Mouse (Mus musculus): ENCODE measurements around the gene Prkab1. TPM values are rescaled to one million over a fixed set of nuclear protein-coding genes. Genes with fewer than 3 reads are reported as not detected.

Prkab1 gene
- total and polyA plus RNA-seq, 3 experiments: 109 to 175 TPM; not detected in 1

DNA sequence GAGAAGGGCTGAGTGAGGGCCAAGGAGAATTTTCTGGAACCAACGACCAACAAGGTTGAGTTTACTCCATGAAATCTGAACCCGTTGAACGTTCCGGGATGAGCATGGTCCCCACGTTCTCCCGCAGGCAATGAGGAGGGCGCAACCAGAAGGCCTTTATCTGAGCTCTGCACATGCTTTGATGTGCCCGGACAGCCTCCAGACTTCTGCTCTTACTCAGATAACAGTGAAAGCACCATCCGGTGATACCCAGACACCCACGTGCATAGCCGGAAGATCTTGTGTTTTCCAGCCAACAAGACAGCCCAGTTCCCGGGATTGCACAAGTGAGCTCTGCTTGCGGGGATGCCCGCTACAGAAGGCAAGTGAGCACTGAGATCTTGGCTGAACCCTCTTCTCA lies 2.3 kb upstream of the Prkab1 start (continued):
- TF ChIP-seq ZC3H11A (IDR thresholded peaks at IDR 0.05; ENCODE audit: low read depth, low read length): no peak
- TF ChIP-seq TCF12 (IDR thresholded peaks at IDR 0.05; ENCODE audit: low read depth, low read length): peak; percentile 99
- TF ChIP-seq MAFK (IDR thresholded peaks at IDR 0.05; ENCODE audit: borderline replicate concordance, low read depth, low read length): no peak; the same call in 1 of the 2 replicates
- TF ChIP-seq E2F4 (IDR thresholded peaks at IDR 0.05; ENCODE audit: borderline replicate concordance, low read depth, low read length): no peak

DNA sequence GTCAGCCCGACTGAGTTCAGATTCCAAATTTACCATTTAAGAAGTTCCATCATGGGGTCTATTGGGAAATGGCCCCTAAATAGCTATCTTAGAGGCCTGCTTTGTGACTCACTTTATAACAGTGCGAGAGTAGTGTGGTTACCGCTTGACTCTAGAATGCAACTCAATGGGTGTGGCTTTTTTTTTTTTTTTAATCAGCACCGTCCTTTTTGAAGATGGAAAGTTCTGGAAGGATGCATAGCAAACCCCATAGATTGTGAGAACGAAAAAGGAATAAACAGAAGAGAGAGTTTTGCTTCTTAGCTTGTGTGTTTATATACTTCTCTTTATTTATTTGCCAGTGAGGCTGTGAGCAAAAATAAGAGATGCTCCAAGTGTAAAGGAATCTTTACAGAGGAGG lies 1.8 kb upstream of the Prkab1 start:
- peaks cover 24 to 42% of the 10 kb centered on the region in 2 experiments for H3K4me1 ChIP-seq (ENCODE audit: control insufficient read depth in 1 of 2, insufficient read depth in 2 of 2, low read length in 2 of 2)

DNA sequence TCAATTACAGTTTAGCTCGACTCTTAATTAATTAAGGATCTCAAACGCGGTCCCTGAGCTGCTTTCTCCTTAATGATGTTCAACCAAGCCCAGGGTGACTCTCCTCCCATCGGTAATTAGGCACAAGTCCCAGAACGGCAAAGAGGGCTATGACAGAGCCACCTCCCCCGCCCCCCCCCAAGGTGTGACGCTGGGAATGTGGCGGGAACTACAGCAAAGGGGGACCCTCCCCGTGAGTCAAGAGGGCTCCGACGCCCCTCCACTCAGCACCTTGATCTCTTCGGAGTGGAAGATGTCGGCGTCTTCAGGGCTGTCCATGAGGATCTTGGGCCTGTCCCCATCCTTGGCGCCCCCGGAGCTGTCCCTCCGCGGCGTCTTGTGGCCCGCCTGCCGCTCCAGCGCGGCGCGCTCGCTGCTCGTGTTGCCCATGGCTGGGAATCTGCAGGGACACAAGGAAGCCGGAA lies 455 bp downstream of the Prkab1 start:
- TF ChIP-seq UBTF (IDR thresholded peaks at IDR 0.05; ENCODE audit: borderline replicate concordance, insufficient read depth, low read depth, low read length) (0 out of 2 replicates have a peak, but pooled peaks have one; percentile 12), TCF12 (IDR thresholded peaks at IDR 0.05; ENCODE audit: low read depth, low read length) (no peak), MYC (IDR thresholded peaks at IDR 0.05; ENCODE audit: low read depth, low read length) (0 out of 2 replicates have a peak, but pooled peaks have one; percentile 16)
- Histone ChIP-seq H3K4me3 (ENCODE audit: control insufficient read depth in 1 of 2, insufficient read depth in 1 of 2, low read depth in 2 of 2, low read length in 2 of 2) (peak overlapping the region; percentile 72 to 98), H3K9me3 (replicated peaks; ENCODE audit: insufficient read depth, low read length) (no peaks in the 10 kb centered on the region), H3K27me3 (ENCODE audit: control insufficient read depth in 1 of 2, insufficient read depth in 2 of 2, low read length in 2 of 2) (no peaks in the 10 kb centered on the region), H3K4me1 (ENCODE audit: control insufficient read depth in 1 of 2, insufficient read depth in 2 of 2, low read length in 2 of 2) (peaks cover 25 to 52% of the 10 kb centered on the region in 2 experiments), H3K79me2 (ENCODE audit: control insufficient read depth, insufficient read depth, low read length, poor library complexity) (peaks cover 33% of the 10 kb centered on the region), H3K9ac (ENCODE audit: control insufficient read depth, low read depth, low read length, poor library complexity, severe bottlenecking) (peak overlapping the region; percentile 94), H3K36me3 (ENCODE audit: control insufficient read depth in 1 of 2, insufficient read depth in 2 of 2, low read length in 2 of 2) (peaks cover 14 to 55% of the 10 kb centered on the region in 2 experiments), H3K27ac (ENCODE audit: control insufficient read depth, low read depth, low read length) (peak overlapping the region; percentile 96)
- DNase-seq (ENCODE audit: low read depth, low spot score): no peak

More for the DNA sequence above, 1.8 kb upstream of the Prkab1 start:
- Histone ChIP-seq H3K4me3 (ENCODE audit: control insufficient read depth in 1 of 2, insufficient read depth in 1 of 2, low read depth in 2 of 2, low read length in 2 of 2) (peak overlapping the region; percentile 14 to 21; a peak in 3 of 4 replicates), H3K36me3 (ENCODE audit: control insufficient read depth in 1 of 2, insufficient read depth in 2 of 2, low read length in 2 of 2) (peaks cover 0 to 36% of the 10 kb centered on the region in 2 experiments; a peak in 3 of 4 replicates), H3K9ac (ENCODE audit: control insufficient read depth, low read depth, low read length, poor library complexity, severe bottlenecking) (peak overlapping the region; percentile 67), H3K27ac (ENCODE audit: control insufficient read depth, low read depth, low read length) (peak overlapping the region; percentile 91), H3K27me3 (ENCODE audit: control insufficient read depth in 1 of 2, insufficient read depth in 2 of 2, low read length in 2 of 2) (no peaks in the 10 kb centered on the region), H3K9me3 (replicated peaks; ENCODE audit: insufficient read depth, low read length) (no peaks in the 10 kb centered on the region), H3K79me2 (ENCODE audit: control insufficient read depth, insufficient read depth, low read length, poor library complexity) (peaks cover 26% of the 10 kb centered on the region)
- TF ChIP-seq MEF2A (IDR thresholded peaks at IDR 0.05; ENCODE audit: extremely low read depth, insufficient replicate concordance, low read depth, low read length, poor library complexity, severe bottlenecking) (no peak), ETS1 (IDR thresholded peaks at IDR 0.05; ENCODE audit: low read depth, low read length) (no peak), ZNF384 (IDR thresholded peaks at IDR 0.05; ENCODE audit: low read depth, low read length) (peak; percentile 97), HCFC1 (IDR thresholded peaks at IDR 0.05; ENCODE audit: low read depth, low read length) (peak; percentile 39), POLR2A (IDR thresholded peaks at IDR 0.05; ENCODE audit: control insufficient read depth in 1 of 2, insufficient read depth in 1 of 2, low read depth in 1 of 2, low read length in 2 of 2, poor library complexity in 1 of 2) (0 out of 4 replicates have a peak, but pooled peaks of 1 of the 2 experiments have one; percentile 14), TCF12 (IDR thresholded peaks at IDR 0.05; ENCODE audit: low read depth, low read length) (no peak), SIN3A (IDR thresholded peaks at IDR 0.05; ENCODE audit: low read length) (no peak), ZMIZ1 (IDR thresholded peaks at IDR 0.05; ENCODE audit: low read depth, low read length) (0 out of 2 replicates have a peak, but pooled peaks have one; percentile 24), EP300 (IDR thresholded peaks at IDR 0.05; ENCODE audit: low read depth in 1 of 2, low read length in 2 of 2) (peak in 1 of 2 experiments; percentile 45; a peak in 1 of 4 replicates), CHD1 (IDR thresholded peaks at IDR 0.05; ENCODE audit: low read depth, low read length) (0 out of 2 replicates have a peak, but pooled peaks have one; percentile 58), POLR2AphosphoS2 (IDR thresholded peaks at IDR 0.05; ENCODE audit: low read length) (0 out of 2 replicates have a peak, but pooled peaks have one; percentile 32), KAT2A (conservative IDR thresholded peaks at IDR 0.05; ENCODE audit: low read depth, low read length) (no peak), NRF1 (IDR thresholded peaks at IDR 0.05; ENCODE audit: insufficient read depth, low read depth, low read length, poor library complexity, severe bottlenecking) (no peak), RCOR1 (IDR thresholded peaks at IDR 0.05; ENCODE audit: low read depth, low read length) (no peak), MAX (IDR thresholded peaks at IDR 0.05; ENCODE audit: low read length) (no peak), ZKSCAN1 (IDR thresholded peaks at IDR 0.05; ENCODE audit: low read depth, low read length) (no peak), JUND (IDR thresholded peaks at IDR 0.05; ENCODE audit: low read depth, low read length) (no peak), TBP (IDR thresholded peaks at IDR 0.05; ENCODE audit: low read depth, low read length) (peak; percentile 28; the same call in 1 of the 2 replicates), NELFE (IDR thresholded peaks at IDR 0.05; ENCODE audit: low read depth, low read length) (peak; percentile 46)
- peak; percentile 81 for DNase-seq (ENCODE audit: low read depth, low spot score)
